Mouse (Mus musculus): ENCODE data around the gene Nqo1.

DNA sequence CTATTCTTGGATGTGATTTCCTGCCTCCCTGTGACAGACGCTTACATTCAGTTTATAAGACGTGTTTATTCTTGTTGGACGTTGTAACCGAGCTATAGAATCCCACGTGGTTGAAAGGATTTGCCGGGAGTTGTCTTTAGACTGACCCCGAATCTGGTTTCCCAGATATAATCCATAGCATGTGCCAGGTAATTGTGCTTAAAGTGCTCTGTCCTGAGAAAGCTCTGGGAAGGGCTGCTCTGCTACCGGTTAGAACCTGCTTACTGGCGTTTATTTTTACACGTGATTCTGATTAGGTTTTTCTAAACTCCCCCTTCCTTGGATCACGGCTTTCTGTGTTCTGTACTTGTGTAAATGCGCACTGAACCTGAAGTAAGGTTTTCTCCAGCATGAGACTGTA lies 5.3 kb downstream of the Nqo1 start:
- no peak for TF ChIP-seq TAL1 (IDR thresholded peaks at IDR 0.05; ENCODE audit: low read length)
- TF ChIP-seq GATA1 (IDR thresholded peaks at IDR 0.05; ENCODE audit: low read length): no peak

Data from erythroblast, embryonic 14.5 days (primary cell).